Mouse (Mus musculus) kidney, postnatal 4 days (tissue): ENCODE measurements around the gene Vmn1r49.
"Not testable (repeated sequence)": the region's sequence is repeated elsewhere in the genome, so short reads cannot be mapped to it uniquely, and the experiment has no call there.

Source experiments
- DNase-seq, 2 experiments: peaks; one replicate each; pipeline ENCODE4 v3.0.0; 2021; ENCODE audit warnings: mixed read lengths in 2 of 2

Gene Vmn1r49

DNA sequence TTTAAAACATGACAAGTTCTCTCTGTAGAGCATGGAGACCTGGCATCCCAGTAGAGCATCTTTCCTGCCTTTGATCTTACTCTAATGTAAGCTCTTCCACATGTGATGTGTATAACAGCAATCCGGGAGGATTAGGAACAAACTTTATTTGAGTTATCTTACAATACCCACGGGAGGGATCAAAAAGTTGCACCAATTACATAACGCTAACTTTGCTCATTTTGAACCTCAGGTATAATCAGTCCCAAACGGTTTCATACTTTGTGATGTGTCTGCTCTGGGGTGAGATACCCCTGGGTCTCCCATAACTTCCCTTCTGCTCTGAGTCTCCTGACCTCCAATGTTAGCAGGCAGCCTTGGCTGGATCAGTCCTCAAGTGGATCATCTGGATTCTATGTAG lies at the start of gene Vmn1r49:
TSS of gene Vmn1r49 (minus strand) at position 101 of the 400 bp plus-strand sequence.
- no peak for DNase-seq

DNA sequence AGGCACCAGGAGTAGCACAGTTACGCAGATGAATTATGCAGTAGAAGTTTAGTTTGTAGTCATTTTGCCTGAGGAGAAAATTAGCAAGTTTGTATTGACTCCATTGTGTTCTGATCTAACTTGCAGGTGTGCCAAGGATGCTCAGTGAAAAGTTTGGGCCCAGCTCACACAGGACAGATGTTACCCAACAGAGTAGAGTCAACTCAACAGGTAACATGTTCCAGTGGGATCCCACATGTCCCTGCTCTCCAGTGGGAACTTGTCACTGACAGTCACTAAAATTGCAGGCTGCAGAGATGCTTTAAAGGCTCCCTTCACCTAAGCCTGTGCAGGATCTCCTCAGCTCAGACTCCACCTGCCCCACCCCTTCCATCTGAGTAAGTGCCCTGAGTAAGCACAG lies 44.0 kb upstream of the Vmn1r49 start, which contains the start of gene Vmn1r51:
TSS of gene Vmn1r51 (plus strand) at position 301 of the 400 bp plus-strand sequence.
- not testable (repeated sequence) for DNase-seq

DNA sequence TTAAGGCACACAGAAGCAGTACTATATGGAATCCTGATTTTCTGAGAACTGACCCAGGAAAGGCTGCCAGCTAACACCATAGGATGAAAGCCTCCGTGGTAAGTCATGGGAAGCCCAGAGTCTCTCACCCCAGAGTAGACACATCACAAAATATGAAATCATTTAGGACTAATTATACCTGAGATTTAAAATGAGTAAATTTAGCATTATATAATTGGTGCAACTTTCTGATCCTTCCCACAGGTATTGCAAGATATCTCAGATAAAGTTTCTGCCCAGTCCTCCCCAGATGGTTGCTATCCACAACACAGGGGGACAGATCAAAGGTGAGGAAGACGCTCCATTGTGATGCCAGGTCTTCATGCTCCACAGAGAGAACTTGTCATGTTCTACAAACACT lies 22.8 kb upstream of the Vmn1r49 start, which contains the start of gene Vmn1r50:
TSS of gene Vmn1r50 (plus strand) at position 301 of the 400 bp plus-strand sequence.
- DNase-seq = no peak

DNA sequence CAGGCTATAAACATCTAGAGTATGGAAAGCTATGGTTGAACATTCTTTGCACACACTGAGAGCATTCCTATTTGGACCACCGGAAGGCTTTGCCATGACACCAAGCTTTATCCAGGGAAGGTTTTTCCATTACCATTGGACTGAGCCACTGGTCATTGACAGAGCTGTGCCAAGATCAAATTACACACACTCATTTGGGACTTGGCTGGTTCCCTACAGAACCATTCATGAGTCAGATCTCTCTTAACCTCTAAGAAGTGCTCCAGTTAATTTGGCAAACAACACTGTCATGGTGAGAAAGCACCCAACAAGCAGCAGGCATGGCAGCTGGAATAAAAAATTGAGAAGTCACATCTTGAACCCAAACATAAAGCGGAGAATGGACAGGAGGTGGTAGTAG lies 22.3 kb upstream of the Vmn1r49 start:
- no peak for DNase-seq

DNA sequence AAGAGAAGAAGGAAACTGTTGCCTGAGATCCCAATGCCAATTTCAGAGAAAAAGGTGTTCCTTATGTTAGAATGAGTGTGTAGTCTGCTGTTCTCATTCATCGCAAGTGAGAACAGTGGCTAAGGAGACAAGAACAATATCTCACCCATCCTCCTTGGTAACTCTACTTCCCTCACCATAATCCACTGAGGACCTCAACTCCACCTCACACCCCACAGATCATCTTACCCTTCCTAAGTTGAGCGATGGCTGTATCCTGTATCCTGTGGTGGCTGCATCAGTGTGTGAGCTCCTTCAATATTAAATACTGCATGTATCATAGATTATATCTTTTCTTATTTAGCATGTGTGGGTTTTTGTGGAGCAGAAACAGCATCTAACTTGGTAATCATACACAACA lies 41.6 kb downstream of the Vmn1r49 start, which contains the start of gene Vmn1r48:
TSS of gene Vmn1r48 (minus strand) at position 101 of the 400 bp plus-strand sequence.
- not testable (repeated sequence) for DNase-seq
